ENCODE assay signal across 19 mouse cellular contexts in genomic region chr4:105315095-105315494, GRCm38 (mm10).
DNase-seq lines count a peak whose midpoint lies in the region; ATAC-seq and TF ChIP-seq lines count a peak whose summit lies in the region.
"Had no signal": no experiment of that assay in that cellular context is flagged by ENCODE, and none has a peak within 500 bp of the region (broad histone marks: within the 10 kb centered on the region; RNA-seq: fewer than 3 reads in every experiment).

No protein-coding gene starts in this region.

- 0 out of 2 replicates have a peak, but pooled peaks cover 3% of the 10 kb centered on the region for H3K4me1 ChIP-seq in liver, embryonic 15.5 days (replicated peaks)
- 0 out of 2 replicates have a peak, but pooled peaks cover 4% of the 10 kb centered on the region for H3K4me1 ChIP-seq in liver, embryonic 12.5 days
- no peaks in the 10 kb centered on the region for H3K4me1 ChIP-seq in embryonic fibroblast, embryonic 13.5 days (ENCODE audit: control insufficient read depth, insufficient read depth, low read length)
- H3K4me1 ChIP-seq: forebrain, embryonic 12.5 days had no signal

- no peak overlapping the region for H3K4me3 ChIP-seq in liver, embryonic 15.5 days (replicated peaks)
- no peak overlapping the region for H3K4me3 ChIP-seq in liver, embryonic 12.5 days
- H3K4me3 ChIP-seq in embryonic fibroblast, embryonic 13.5 days (ENCODE audit: insufficient read depth, low read length), result no peak overlapping the region
- H3K4me3 ChIP-seq: forebrain, embryonic 12.5 days; lung, embryonic 15.5 days had no signal

- no peaks in the 10 kb centered on the region for H3K9me3 ChIP-seq in liver, embryonic 15.5 days (replicated peaks)
- no peaks in the 10 kb centered on the region for H3K9me3 ChIP-seq in liver, embryonic 12.5 days (replicated peaks)
- H3K9me3 ChIP-seq: forebrain, embryonic 12.5 days; lung, embryonic 15.5 days had no signal

- no peak for TF ChIP-seq CTCF in embryonic fibroblast, embryonic 13.5 days (IDR thresholded peaks at IDR 0.05; ENCODE audit: borderline replicate concordance, insufficient read depth, low read length)

- H3K36me3 ChIP-seq in liver, embryonic 15.5 days (replicated peaks), result no peaks in the 10 kb centered on the region
- H3K36me3 ChIP-seq in liver, embryonic 12.5 days, result no peaks in the 10 kb centered on the region
- H3K36me3 ChIP-seq: forebrain, embryonic 12.5 days; lung, embryonic 15.5 days had no signal

- H3K27me3 ChIP-seq in liver, embryonic 15.5 days, result no peaks in the 10 kb centered on the region
- no peaks in the 10 kb centered on the region for H3K27me3 ChIP-seq in liver, embryonic 12.5 days (replicated peaks)
- H3K27me3 ChIP-seq: forebrain, embryonic 12.5 days; lung, embryonic 15.5 days had no signal

- no peak for TF ChIP-seq POLR2A in embryonic fibroblast, embryonic 13.5 days (IDR thresholded peaks at IDR 0.05; ENCODE audit: low read depth, low read length)

- 0 out of 2 replicates have a peak overlapping the region, but pooled peaks have one; percentile 19 for H3K27ac ChIP-seq in liver, embryonic 15.5 days (replicated peaks)
- H3K27ac ChIP-seq in liver, embryonic 12.5 days, result no peak overlapping the region
- peak overlapping the region; percentile 69 for H3K27ac ChIP-seq in embryonic fibroblast, embryonic 13.5 days (ENCODE audit: insufficient read depth, low read length)
- H3K27ac ChIP-seq: forebrain, embryonic 12.5 days; hindbrain, embryonic 14.5 days; kidney, postnatal 0 days; lung, embryonic 15.5 days had no signal

- WGBS in liver, embryonic 15.5 days (ENCODE audit: insufficient replicate concordance), result 49% methylated on average over 5 of the region's 5 CpGs
- WGBS in liver, embryonic 12.5 days (ENCODE audit: insufficient replicate concordance), result 51% methylated on average over 5 of the region's 5 CpGs

- no peak for ATAC-seq in liver, embryonic 15.5 days (ENCODE audit: insufficient read depth)
- no peak for ATAC-seq in liver, embryonic 12.5 days
- ATAC-seq: activated CD4-positive, CD25-positive, alpha-beta regulatory T cell, adult 4 months had no signal

- peak; percentile 65 for DNase-seq in heart, adult 8-10 months (ENCODE audit: low spot score)
- no peak for DNase-seq in heart, postnatal 4 days
- DNase-seq in frontal cortex, postnatal 14 days (ENCODE audit: low spot score in 2 of 2), result no peak
- DNase-seq in ovary, postnatal 36 days (ENCODE audit: low spot score), result no peak
- DNase-seq: adrenal gland, postnatal 14 days; cerebellum, adult 18-20 months; cerebellum, postnatal 25 days; embryo, embryonic 11 days; gastrocnemius, postnatal 25 days; retina, postnatal 1 day had no signal

- no peak overlapping the region for H3K4me2 ChIP-seq in liver, embryonic 15.5 days
- no peak overlapping the region for H3K4me2 ChIP-seq in liver, embryonic 12.5 days
- H3K4me2 ChIP-seq: forebrain, embryonic 12.5 days; hindbrain, embryonic 14.5 days; lung, embryonic 15.5 days; midbrain, embryonic 11.5 days had no signal

- H3K9ac ChIP-seq in liver, embryonic 15.5 days, result no peak overlapping the region
- H3K9ac ChIP-seq in liver, embryonic 12.5 days, result no peak overlapping the region
- H3K9ac ChIP-seq: forebrain, embryonic 12.5 days; hindbrain, embryonic 14.5 days; lung, embryonic 15.5 days had no signal
